Mouse (Mus musculus): ENCODE results near the gene Cdc42ep1. TPM values are rescaled to one million over a fixed set of nuclear protein-coding genes. Genes with fewer than 3 reads are reported as not detected.

Gene Cdc42ep1
- polyA plus RNA-seq, 1 experiment from 2014 or later = 40.8 TPM

Small RNA genes lying within 50 kb of the gene (microRNA-seq; reads per million reads assigned to microRNA genes)
- gene Mir6955 = not detected

Other genes with a start within 250 kb of the Cdc42ep1 start
- gene Cyth4, start 245.6 kb upstream of the Cdc42ep1 start, polyA plus RNA-seq (2016; fragmentation: Nextera tagmentation; extraction: Ambion mirVana) = 3.8 and 4.8 TPM in 2 replicates
- gene Elfn2, start 123.9 kb upstream of the Cdc42ep1 start, polyA plus RNA-seq (2016; fragmentation: Nextera tagmentation; extraction: Ambion mirVana) = not detected in 2 replicates
- gene Mfng, start 69.1 kb upstream of the Cdc42ep1 start, polyA plus RNA-seq (2016; fragmentation: Nextera tagmentation; extraction: Ambion mirVana) = 7.3 and 7.9 TPM in 2 replicates
- gene Card10, start 39.6 kb upstream of the Cdc42ep1 start, polyA plus RNA-seq (2016; fragmentation: Nextera tagmentation; extraction: Ambion mirVana) = 6.1 and 7.5 TPM in 2 replicates
- gene Lgals2, start 12.9 kb downstream of the Cdc42ep1 start, polyA plus RNA-seq (2016; fragmentation: Nextera tagmentation; extraction: Ambion mirVana) = 0.84 TPM in 1 of 2 replicates, not detected in the other
- gene Gga1, start 34.6 kb downstream of the Cdc42ep1 start, polyA plus RNA-seq (2016; fragmentation: Nextera tagmentation; extraction: Ambion mirVana) = 54.0 and 54.7 TPM in 2 replicates
- 0.15 and 0.47 TPM in 2 replicates for gene Gm49510, start 57.0 kb downstream of the Cdc42ep1 start, polyA plus RNA-seq (2016; fragmentation: Nextera tagmentation; extraction: Ambion mirVana)
- 26.2 and 26.8 TPM in 2 replicates for gene Sh3bp1, start 57.1 kb downstream of the Cdc42ep1 start, polyA plus RNA-seq (2016; fragmentation: Nextera tagmentation; extraction: Ambion mirVana)
- 33.4 and 34.2 TPM in 2 replicates for gene Pdxp, start 71.3 kb downstream of the Cdc42ep1 start, polyA plus RNA-seq (2016; fragmentation: Nextera tagmentation; extraction: Ambion mirVana)
- 667 and 690 TPM in 2 replicates for gene Lgals1, start 84.1 kb downstream of the Cdc42ep1 start, polyA plus RNA-seq (2016; fragmentation: Nextera tagmentation; extraction: Ambion mirVana)
- 37.9 and 39.9 TPM in 2 replicates for gene Nol12, start 92.3 kb downstream of the Cdc42ep1 start, polyA plus RNA-seq (2016; fragmentation: Nextera tagmentation; extraction: Ambion mirVana)
- 59.4 and 64.1 TPM in 2 replicates for gene Triobp, start 105.1 kb downstream of the Cdc42ep1 start, polyA plus RNA-seq (2016; fragmentation: Nextera tagmentation; extraction: Ambion mirVana)
- 294 and 300 TPM in 2 replicates for gene H1f0, start 185.8 kb downstream of the Cdc42ep1 start, polyA plus RNA-seq (2016; fragmentation: Nextera tagmentation; extraction: Ambion mirVana)
- not detected in 2 replicates for gene Galr3, start 199.3 kb downstream of the Cdc42ep1 start, polyA plus RNA-seq (2016; fragmentation: Nextera tagmentation; extraction: Ambion mirVana)
- gene Ankrd54, start 220.3 kb downstream of the Cdc42ep1 start, polyA plus RNA-seq (2016; fragmentation: Nextera tagmentation; extraction: Ambion mirVana) = 29.0 and 30.0 TPM in 2 replicates
- gene Eif3l, start 232.6 kb downstream of the Cdc42ep1 start, polyA plus RNA-seq (2016; fragmentation: Nextera tagmentation; extraction: Ambion mirVana) = 165 TPM in 2 replicates

All from heart, embryonic 12.5 days (tissue).